Mouse (Mus musculus) ES-Bruce4 (cell line): ENCODE results near the gene Banf1.

Experiments used
- CTCF ChIP-seq: IDR thresholded peaks from one replicate; pipeline ENCODE4 v1.8.1; 2011; ENCODE audit warnings: low read depth, low read length
- POLR2A ChIP-seq: IDR thresholded peaks from one replicate; pipeline ENCODE4 v1.8.1; 2011; ENCODE audit warnings: low read length; ENCODE audit not compliant: insufficient read depth

- TF ChIP-seq POLR2A (peak; percentile 87), CTCF (no peak)
Measured at GRCm38 (mm10) chr19:5388588-5389242, 21.7 kb upstream of the Banf1 start, which contains the start of gene Sart1.
